Mouse (Mus musculus): Measurements from ENCODE around the gene Ldlrad3. TPM values are rescaled to one million over a fixed set of nuclear protein-coding genes. Genes with fewer than 3 reads are reported as not detected.
A peak's percentile ranks its signal among the peaks of the same experiment; 100 is the strongest.

The Ldlrad3 gene
- total RNA-seq, 2 experiments from 2014 or later = 21.0 to 27.0 TPM

DNA sequence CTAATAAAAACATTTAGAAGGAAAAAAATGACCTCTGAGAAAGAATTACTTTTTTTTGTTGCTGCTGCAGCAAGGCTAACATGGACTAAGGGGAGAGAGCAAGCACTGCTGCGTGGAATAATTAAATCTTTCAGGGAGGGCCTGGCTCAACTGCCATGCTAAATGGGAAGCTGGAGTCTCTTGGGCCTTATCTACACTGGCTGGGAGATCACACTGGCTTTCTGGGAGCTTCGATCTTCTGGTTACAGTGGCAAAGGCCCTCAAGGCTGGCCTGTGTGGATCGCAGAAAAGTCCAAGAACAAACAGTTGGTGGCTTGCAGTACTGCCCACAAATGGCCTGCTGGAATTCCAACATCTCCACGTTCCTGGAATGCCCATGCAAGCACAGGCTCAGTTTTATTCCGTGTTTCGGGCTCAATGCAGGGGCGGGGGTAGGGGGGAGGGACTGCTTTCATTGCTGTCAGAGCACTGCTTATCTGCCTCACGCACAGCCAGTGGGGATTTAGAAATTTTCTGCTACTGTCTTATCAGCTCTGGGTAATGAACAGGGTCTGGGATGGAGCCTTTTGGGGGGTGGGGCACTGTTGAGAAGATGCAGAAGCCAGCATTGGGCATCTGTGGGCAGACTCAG lies 180.7 kb downstream of the Ldlrad3 start:
- ATAC-seq (replicated peaks; ENCODE audit: poor library complexity) = no peak

- ATAC-seq (replicated peaks; ENCODE audit: poor library complexity) = no peak
These were observed 182.4 kb downstream of the Ldlrad3 start for GRCm38 (mm10) chr2:102003776-102004264.

DNA sequence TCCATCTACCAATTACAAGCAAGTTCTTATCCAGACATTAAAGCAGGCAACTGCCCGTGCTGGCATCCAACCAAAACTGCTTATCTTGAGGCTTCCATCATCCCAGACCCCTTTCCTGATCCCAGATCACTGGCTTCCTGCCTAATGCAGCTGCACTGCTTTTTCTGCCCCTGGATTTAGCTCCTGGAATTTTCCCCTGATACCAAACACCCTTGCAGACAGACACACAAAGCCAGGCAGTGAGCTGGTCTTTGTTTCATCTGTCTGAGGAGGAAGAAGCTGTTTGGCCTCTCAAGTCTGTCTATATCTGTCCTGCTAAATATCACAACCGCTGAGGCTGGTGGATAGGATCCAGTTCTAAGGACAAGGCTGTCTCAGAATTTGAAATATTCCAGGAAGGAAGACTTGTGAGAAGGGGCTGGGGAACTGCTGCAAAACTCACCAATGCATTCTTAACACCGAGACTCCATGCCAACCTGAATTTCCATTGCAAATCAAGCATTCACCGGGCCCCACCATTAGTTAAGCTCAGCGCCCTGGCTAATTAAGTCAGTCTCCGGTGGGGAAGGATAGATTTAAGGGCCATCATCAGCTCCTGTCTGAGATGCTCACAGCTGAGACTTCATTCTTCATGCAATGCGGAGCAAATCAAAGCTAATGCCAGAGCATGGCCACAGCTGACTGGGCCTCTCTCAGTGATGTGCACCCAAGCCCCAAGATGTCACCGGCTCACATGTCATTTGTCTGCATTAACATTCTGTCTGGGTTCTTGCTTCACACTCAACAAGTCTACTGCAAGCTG lies 183.0 kb downstream of the Ldlrad3 start:
- ATAC-seq (replicated peaks; ENCODE audit: poor library complexity) = no peak

DNA sequence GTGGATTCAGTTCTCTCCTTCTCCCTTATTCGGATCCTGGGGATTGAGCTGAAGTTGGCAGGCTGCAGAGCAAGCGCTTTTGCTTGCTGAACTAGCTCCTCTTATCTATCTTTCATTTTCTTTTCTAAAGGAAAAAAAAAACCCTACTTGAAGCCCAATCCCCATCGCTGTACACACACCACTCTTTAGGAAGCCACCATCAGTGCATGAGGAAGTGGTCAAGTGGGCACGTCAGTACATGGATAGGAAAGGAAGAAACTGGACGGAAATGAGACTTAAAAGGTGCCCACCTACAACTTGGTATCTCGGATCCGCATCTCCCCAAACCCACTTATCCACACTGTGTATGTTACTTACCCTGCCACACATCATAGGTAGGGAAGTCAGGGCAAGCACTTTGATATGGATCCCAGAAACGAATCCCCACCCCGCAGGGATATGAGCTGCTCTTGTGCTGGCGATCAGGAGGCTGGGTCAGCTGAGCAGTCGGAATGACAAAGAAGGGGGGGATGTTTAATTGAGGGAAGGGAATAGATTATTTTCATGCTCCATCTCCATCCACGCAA lies 183.7 kb downstream of the Ldlrad3 start:
- peak; percentile 60 for ATAC-seq (replicated peaks; ENCODE audit: poor library complexity)

DNA sequence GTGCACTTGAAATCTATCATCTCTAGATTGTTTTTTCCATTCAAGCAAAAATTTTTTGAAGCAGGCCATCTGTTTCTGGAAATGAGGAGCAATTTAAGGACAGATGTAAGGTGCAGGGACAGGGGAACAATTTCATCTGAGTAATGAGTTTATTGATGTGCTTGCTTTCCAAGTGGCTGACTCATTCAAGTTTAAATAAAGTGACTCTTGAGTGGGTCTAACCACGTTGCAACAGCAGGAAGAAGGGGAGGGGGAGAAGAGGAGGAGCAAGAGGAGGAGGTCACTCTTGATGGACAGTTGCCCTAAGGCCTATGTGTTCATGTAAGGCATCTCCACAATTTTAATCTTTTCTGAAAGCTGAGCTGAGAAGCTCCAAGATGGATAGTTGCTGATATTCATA lies 184.5 kb downstream of the Ldlrad3 start:
- ATAC-seq (replicated peaks; ENCODE audit: poor library complexity) = 0 out of 2 replicates have a peak, but pooled peaks have one; percentile 14

DNA sequence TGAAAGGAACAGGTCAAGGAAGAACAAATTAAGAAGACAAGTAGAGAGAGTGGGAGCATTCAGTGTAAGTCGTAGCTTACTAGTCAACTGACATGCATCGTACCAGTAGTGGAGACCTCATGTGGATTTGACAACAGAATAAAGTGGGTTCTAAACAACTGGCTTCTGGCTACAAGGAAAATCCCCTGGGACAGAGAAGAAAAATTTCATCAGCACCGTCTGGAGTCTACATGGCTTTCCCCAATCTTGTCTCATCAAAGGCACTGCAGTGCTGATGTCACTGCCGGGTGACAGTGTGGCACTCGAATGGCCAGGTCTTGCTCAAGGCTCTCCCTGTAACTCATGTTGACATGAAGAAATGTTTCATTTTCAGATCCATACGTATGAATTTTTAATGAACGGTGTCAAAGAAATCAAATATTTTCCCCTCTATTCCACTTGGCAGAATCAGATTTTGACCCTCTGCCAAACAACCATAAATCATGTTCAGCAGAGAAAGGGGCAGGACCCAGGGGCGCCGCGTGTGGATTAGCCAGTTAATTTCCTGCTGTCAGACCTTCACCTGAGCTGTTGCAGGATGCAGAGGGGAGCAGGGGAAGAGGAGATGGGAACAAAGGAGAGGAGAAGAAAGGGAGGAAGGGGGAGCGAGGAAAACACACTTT lies 187.1 kb downstream of the Ldlrad3 start:
- ATAC-seq (replicated peaks; ENCODE audit: poor library complexity) = no peak

DNA sequence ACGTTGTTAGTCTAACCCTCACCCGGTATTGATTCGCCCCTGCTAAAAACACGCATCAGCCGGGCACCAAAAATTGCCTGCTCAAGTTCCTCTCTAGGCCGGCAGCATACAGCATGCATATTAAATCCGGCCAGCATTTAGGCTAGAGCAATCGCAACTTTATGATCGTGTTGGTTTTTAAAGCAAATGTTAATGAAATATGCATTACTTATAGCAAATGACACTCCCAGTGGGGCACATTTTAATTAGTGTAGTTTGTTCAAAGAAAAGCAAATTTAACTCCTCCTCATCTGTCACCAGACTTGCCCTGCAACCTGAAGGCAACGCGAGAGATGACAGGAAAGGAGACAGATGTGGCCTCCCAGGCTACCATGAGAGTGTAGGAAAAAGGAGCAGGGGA lies 189.2 kb downstream of the Ldlrad3 start:
- no peak for ATAC-seq (replicated peaks; ENCODE audit: poor library complexity)

DNA sequence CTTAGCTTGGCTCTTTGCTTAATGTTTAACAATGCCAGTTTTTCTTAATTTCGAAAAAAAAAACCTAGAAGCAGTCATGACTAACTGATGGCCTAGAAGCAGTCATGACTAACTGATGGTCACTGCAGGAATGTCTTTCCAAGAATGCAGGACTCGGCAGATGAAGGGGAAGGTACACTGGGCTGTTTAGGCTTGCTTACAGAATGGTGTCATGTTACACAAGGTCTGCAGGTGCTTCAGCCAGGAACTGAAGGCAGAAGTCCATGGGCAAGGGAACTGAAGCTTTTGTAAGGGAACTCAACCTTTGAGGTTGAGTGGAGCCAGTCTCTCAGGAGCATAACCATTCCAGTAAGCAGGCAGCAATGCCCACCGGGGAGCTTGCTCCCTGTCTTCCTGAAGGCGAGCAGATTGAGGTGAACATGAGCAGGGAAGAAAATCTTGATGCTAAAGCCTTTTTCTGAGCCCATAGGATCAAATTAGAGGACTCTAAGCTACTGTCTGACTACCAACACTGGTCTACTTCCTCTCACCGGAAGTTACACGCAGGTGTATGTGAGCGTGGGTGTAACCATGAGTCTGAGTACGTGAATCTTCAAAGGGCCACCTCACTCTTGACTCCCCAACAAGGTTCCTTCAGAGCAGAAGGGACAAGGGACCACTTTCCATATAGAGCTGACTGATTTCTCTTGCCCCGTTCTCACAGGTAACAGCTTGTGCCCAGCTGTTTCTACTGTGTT lies 193.4 kb downstream of the Ldlrad3 start:
- no peak for ATAC-seq (replicated peaks; ENCODE audit: poor library complexity)

- peak; percentile 85 for ATAC-seq (replicated peaks; ENCODE audit: poor library complexity)
These were observed 194.5 kb downstream of the Ldlrad3 start for GRCm38 (mm10) chr2:101991726-101992125.

DNA sequence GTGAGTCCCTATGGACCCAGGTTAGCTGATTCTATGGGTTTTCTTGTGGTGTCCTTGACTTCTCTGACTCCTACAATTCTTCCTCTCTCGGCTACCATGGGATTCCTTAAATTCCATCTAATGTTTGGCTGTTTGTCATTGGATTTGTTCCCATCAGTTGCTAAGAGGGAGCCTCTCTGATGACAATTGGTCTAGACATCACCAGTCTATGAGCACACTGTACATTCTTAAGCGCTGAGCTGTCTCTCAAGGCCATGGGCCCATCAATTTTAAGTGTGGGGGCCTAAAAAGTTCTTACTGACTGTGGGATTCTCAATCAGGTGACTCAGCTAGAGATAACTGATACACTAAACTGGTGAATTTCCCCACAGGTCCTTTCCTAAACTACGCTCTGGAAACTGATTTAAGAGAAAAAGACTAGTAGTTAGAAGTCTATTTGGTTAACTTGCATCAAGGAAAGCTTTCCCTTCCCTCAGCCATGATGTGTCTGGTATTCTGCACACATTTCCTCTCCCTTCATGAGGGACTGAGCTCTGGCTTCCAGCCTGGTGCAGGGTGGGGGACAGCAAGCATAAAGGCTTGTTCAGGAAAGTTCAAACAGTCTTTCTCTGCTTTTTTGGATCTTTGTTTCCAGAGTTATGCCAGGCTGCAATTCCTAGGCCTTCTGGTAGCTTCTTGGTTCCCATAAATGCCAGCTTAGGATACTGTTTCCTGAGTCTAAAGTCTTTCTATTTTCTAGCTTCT lies 199.7 kb downstream of the Ldlrad3 start:
- no peak for ATAC-seq (replicated peaks; ENCODE audit: poor library complexity)

DNA sequence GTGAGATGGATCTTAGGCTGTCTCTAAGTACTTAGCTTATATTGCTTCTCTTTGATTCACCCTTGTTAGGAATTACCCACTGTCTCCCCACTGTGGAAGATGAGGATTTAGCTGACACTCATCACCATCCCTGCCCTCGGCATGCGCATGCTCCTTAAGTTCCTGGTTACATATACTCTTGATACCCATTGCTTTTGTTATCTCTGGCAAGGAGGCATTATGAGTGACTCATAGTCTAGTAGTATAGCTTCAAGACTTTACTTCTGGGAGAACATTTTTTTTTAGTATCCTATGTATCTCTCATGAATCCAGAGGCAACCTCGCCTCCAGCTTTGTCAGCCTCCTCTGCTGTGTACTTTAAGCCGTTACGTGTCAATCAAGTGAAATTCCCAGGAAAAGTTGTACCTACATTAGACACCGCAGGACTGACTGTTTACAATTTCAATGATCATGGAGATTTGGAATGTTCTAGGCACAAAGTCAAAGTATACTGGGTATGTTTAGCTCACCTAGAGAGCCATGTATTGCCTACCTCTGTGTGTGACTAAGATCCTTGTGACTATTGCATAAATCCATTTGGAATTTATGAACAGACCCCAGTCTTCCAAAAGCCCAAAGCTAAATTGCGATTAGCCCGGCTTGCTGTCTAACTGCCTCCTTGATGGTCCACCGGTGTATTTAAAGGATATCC lies 202.2 kb downstream of the Ldlrad3 start:
- no peak for ATAC-seq (replicated peaks; ENCODE audit: poor library complexity)

- no peak for ATAC-seq (replicated peaks; ENCODE audit: poor library complexity)
These were observed 202.9 kb downstream of the Ldlrad3 start for GRCm38 (mm10) chr2:101983082-101983852.

DNA sequence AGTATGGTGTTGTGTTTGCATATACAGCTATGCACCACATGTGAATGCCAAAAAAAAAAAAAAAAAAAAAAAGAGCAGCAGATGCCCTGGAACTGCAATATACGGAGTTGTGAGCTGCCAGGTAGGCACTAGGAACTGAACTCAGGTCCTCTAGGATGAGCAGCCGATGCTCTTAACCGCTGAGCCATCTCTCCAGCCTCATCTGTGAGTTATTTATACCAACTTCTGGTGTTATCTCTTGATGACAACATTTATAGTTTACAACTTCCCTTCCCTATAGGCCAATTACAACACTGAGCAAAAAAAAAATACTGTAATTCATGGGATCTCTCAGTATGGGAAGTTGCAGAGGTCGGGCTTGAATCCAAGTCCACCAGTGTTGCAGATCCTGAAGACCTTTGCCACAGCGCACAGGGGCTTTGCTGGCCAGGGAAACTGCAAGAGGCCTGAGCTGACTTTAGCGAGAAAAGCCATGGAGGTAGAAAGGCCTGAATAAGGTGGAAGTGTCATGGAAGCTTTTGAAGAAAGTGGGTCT lies 204.2 kb downstream of the Ldlrad3 start:
- no peak for ATAC-seq (replicated peaks; ENCODE audit: poor library complexity)

GRCm38 (mm10) chr2:101981211-101981610 lies 205.0 kb downstream of the Ldlrad3 start:
- ATAC-seq (replicated peaks; ENCODE audit: poor library complexity) = no peak

GRCm38 (mm10) chr2:101980456-101980947 lies 205.7 kb downstream of the Ldlrad3 start:
- ATAC-seq (replicated peaks; ENCODE audit: poor library complexity) = no peak

GRCm38 (mm10) chr2:101978534-101979525 lies 207.4 kb downstream of the Ldlrad3 start:
- ATAC-seq (replicated peaks; ENCODE audit: poor library complexity) = no peak
